Mouse (Mus musculus) forebrain, embryonic 11.5 days (tissue): ENCODE measurements at regions not wholly inside any gene's neighbourhood (a gene's known extent, or its start where the extent isn't known, plus 50 kb on each side); places are given as distances from the start of the nearest gene placed in this dataset.
A peak's percentile ranks its signal among the peaks of the same experiment; 100 is the strongest.

Experiments
- ATAC-seq: fragments of 200-750 bp; cut with Nextera tagmentation; replicated peaks from 2 replicates; pipeline ENCODE4 v1.8.0; 2017; ENCODE audit warnings: moderate TSS enrichment; ENCODE audit not compliant: low FRiP score
- DNase-seq: peaks from one replicate; pipeline ENCODE4 v3.0.0-alpha.2; 2017; ENCODE audit warnings: low spot score
- H3K27ac ChIP-seq: fragments of 300-500 bp; sonication (generic); 2 replicates; pipeline ENCODE4 v1.5.1; 2014; ENCODE audit warnings: low read depth, low read length
- H3K27me3 ChIP-seq: fragments of 300-500 bp; sonication (generic); 2 replicates; pipeline ENCODE4 v1.6.1; 2014; ENCODE audit warnings: mild to moderate bottlenecking, low read length, mixed read lengths; ENCODE audit not compliant: control insufficient read depth, insufficient read depth
- H3K36me3 ChIP-seq: fragments of 300-500 bp; sonication (generic); 2 replicates; pipeline ENCODE4 v1.6.1; 2014; ENCODE audit warnings: mild to moderate bottlenecking, low read length, moderate library complexity, mixed read lengths; ENCODE audit not compliant: control insufficient read depth, insufficient read depth
- H3K4me1 ChIP-seq: fragments of 300-500 bp; sonication (generic); replicated peaks from 2 replicates; pipeline ENCODE4 v1.6.1; 2014; ENCODE audit warnings: low read length, mixed read lengths; ENCODE audit not compliant: control insufficient read depth, insufficient read depth
- H3K4me2 ChIP-seq: fragments of 300-500 bp; sonication (generic); 2 replicates; pipeline ENCODE4 v1.6.1; 2014; ENCODE audit warnings: low read depth, mild to moderate bottlenecking, low read length, moderate library complexity, mixed read lengths; ENCODE audit not compliant: severe bottlenecking
- H3K4me3 ChIP-seq: fragments of 300-500 bp; sonication (generic); 2 replicates; pipeline ENCODE4 v1.5.1; 2014; ENCODE audit warnings: low read depth, low read length
- H3K9ac ChIP-seq: fragments of 300-500 bp; sonication (generic); 2 replicates; pipeline ENCODE4 v1.6.1; 2014; ENCODE audit warnings: low read length
- H3K9me3 ChIP-seq: fragments of 300-500 bp; sonication (generic); 2 replicates; pipeline ENCODE4 v1.6.1; 2016; ENCODE audit warnings: low read length, mixed read lengths; ENCODE audit not compliant: control insufficient read depth
- WGBS: fragments of 180-500 bp; shearing (Covaris S2); extraction: QIAGEN DNeasy Blood & Tissue Kit; methylation state at CpG from one replicate; pipeline ENCODE4 v1.1.7; 2014; 5-methylcytosine and 5-hydroxymethylcytosine counted together

GRCm38 (mm10) chr4:149844971-149845370, 70.9 kb upstream of the Slc25a33 start:
- H3K9me3 ChIP-seq: no peaks in the 10 kb centered on the region
- no peak overlapping the region for H3K4me3 ChIP-seq
- no peaks in the 10 kb centered on the region; the same call in 1 of the 2 replicates for H3K4me1 ChIP-seq
- H3K27me3 ChIP-seq: no peaks in the 10 kb centered on the region
- H3K4me2 ChIP-seq: no peak overlapping the region
- WGBS: 86% methylated on average over 10 of the region's 10 CpGs
- DNase-seq (no peak), ATAC-seq (no peak)
- no peak overlapping the region for H3K27ac ChIP-seq
- no peaks in the 10 kb centered on the region for H3K36me3 ChIP-seq
- H3K9ac ChIP-seq: no peak overlapping the region

GRCm38 (mm10) chr4:149843736-149844135, 69.7 kb upstream of the Slc25a33 start:
- H3K9ac ChIP-seq: no peak overlapping the region
- H3K36me3 ChIP-seq: no peaks in the 10 kb centered on the region
- no peaks in the 10 kb centered on the region for H3K27me3 ChIP-seq
- no peak for ATAC-seq
- 52% methylated on average over 9 of the region's 10 CpGs for WGBS
- no peak overlapping the region for H3K4me3 ChIP-seq
- no peak overlapping the region for H3K27ac ChIP-seq
- no peak for DNase-seq
- H3K4me1 ChIP-seq: no peaks in the 10 kb centered on the region; the same call in 1 of the 2 replicates
- no peak overlapping the region for H3K4me2 ChIP-seq
- no peaks in the 10 kb centered on the region for H3K9me3 ChIP-seq

- Histone ChIP-seq H3K4me1 (no peaks in the 10 kb centered on the region; the same call in 1 of the 2 replicates), H3K27me3 (no peaks in the 10 kb centered on the region), H3K9me3 (no peaks in the 10 kb centered on the region), H3K36me3 (no peaks in the 10 kb centered on the region), H3K4me2 (no peak overlapping the region), H3K27ac (no peak overlapping the region), H3K9ac (no peak overlapping the region), H3K4me3 (no peak overlapping the region)
- WGBS: 94% methylated on average over 7 of the region's 7 CpGs
- ATAC-seq (no peak), DNase-seq (no peak)
These were observed 68.8 kb upstream of the Slc25a33 start for GRCm38 (mm10) chr4:149842906-149843305.

GRCm38 (mm10) chr4:149841856-149842255, 67.8 kb upstream of the Slc25a33 start:
- no peaks in the 10 kb centered on the region for H3K36me3 ChIP-seq
- no peaks in the 10 kb centered on the region; the same call in 1 of the 2 replicates for H3K4me1 ChIP-seq
- no peak overlapping the region for H3K4me2 ChIP-seq
- no peaks in the 10 kb centered on the region for H3K27me3 ChIP-seq
- H3K9ac ChIP-seq: no peak overlapping the region
- H3K4me3 ChIP-seq: no peak overlapping the region
- H3K9me3 ChIP-seq: no peaks in the 10 kb centered on the region
- ATAC-seq (no peak), DNase-seq (peak; percentile 56)
- 65% methylated on average over 6 of the region's 6 CpGs for WGBS
- no peak overlapping the region for H3K27ac ChIP-seq

- Histone ChIP-seq H3K27ac (no peak overlapping the region), H3K9ac (no peak overlapping the region), H3K36me3 (no peaks in the 10 kb centered on the region), H3K4me1 (no peaks in the 10 kb centered on the region), H3K9me3 (no peaks in the 10 kb centered on the region), H3K4me2 (no peak overlapping the region), H3K4me3 (no peak overlapping the region), H3K27me3 (no peaks in the 10 kb centered on the region)
- WGBS: 85% methylated on average over 12 of the region's 12 CpGs
- no peak for DNase-seq
- no peak for ATAC-seq
These were observed 66.6 kb upstream of the Slc25a33 start for GRCm38 (mm10) chr4:149840511-149841292.

- Histone ChIP-seq H3K4me1 (no peaks in the 10 kb centered on the region), H3K27me3 (no peaks in the 10 kb centered on the region), H3K9ac (no peak overlapping the region), H3K27ac (no peak overlapping the region), H3K36me3 (no peaks in the 10 kb centered on the region), H3K9me3 (no peaks in the 10 kb centered on the region), H3K4me3 (no peak overlapping the region), H3K4me2 (no peak overlapping the region)
- ATAC-seq (no peak), DNase-seq (peak; percentile 57)
- 13% methylated on average over 3 of the region's 3 CpGs for WGBS
These were observed 64.6 kb upstream of the Slc25a33 start for GRCm38 (mm10) chr4:149838682-149839081.

GRCm38 (mm10) chr4:149834646-149835156, 60.6 kb upstream of the Slc25a33 start:
- WGBS: 87% methylated on average over 9 of the region's 9 CpGs
- H3K9ac ChIP-seq: no peak overlapping the region
- H3K9me3 ChIP-seq: no peaks in the 10 kb centered on the region
- ATAC-seq (no peak), DNase-seq (no peak)
- H3K4me1 ChIP-seq: no peaks in the 10 kb centered on the region
- H3K27me3 ChIP-seq: no peaks in the 10 kb centered on the region
- H3K36me3 ChIP-seq: no peaks in the 10 kb centered on the region
- no peak overlapping the region for H3K4me2 ChIP-seq
- H3K27ac ChIP-seq: no peak overlapping the region
- no peak overlapping the region for H3K4me3 ChIP-seq

GRCm38 (mm10) chr4:149832446-149833101, 58.5 kb upstream of the Slc25a33 start:
- WGBS: 54% methylated on average over 10 of the region's 10 CpGs
- no peak for ATAC-seq
- no peak overlapping the region for H3K27ac ChIP-seq
- no peaks in the 10 kb centered on the region for H3K4me1 ChIP-seq
- no peaks in the 10 kb centered on the region for H3K36me3 ChIP-seq
- no peaks in the 10 kb centered on the region for H3K9me3 ChIP-seq
- no peak overlapping the region for H3K4me3 ChIP-seq
- no peaks in the 10 kb centered on the region for H3K27me3 ChIP-seq
- no peak overlapping the region for H3K4me2 ChIP-seq
- H3K9ac ChIP-seq: no peak overlapping the region
- no peak for DNase-seq
